Mouse (Mus musculus) layer of hippocampus, postnatal 14 days (tissue): ENCODE measurements at regions not wholly inside any gene's neighbourhood (a gene's known extent, or its start where the extent isn't known, plus 50 kb on each side); places are given as distances from the start of the nearest gene placed in this dataset.

Experiments
- DNase-seq, 2 experiments: peaks; one replicate each; pipeline ENCODE4 v3.0.0; 2021 to 2022; ENCODE audit warnings: low spot score in 2 of 2, mixed read lengths in 1 of 2

- DNase-seq = peak in 1 of 2 experiments; percentile 29
Measured at GRCm38 (mm10) chr8:76038526-76038925, 590.0 kb downstream of the Iqcm start.

GRCm38 (mm10) chr8:76052003-76052402, 603.5 kb downstream of the Iqcm start:
- DNase-seq = peak; percentile 64 to 91

- no peak for DNase-seq
Measured at GRCm38 (mm10) chr8:76067721-76068120, 619.2 kb downstream of the Iqcm start.

- DNase-seq = no peak
Measured at GRCm38 (mm10) chr8:76072671-76073351, 624.3 kb downstream of the Iqcm start.

- no peak for DNase-seq
Measured at GRCm38 (mm10) chr8:76120587-76121145, 672.2 kb downstream of the Iqcm start.

GRCm38 (mm10) chr8:76127486-76127885, 679.0 kb downstream of the Iqcm start:
- no peak for DNase-seq

- DNase-seq = peak; percentile 18 to 75
Measured at GRCm38 (mm10) chr8:76137219-76137618, 688.7 kb downstream of the Iqcm start.

- no peak for DNase-seq
Measured at GRCm38 (mm10) chr8:76148681-76149080, 700.2 kb downstream of the Iqcm start.

GRCm38 (mm10) chr8:76182520-76182919, 716.7 kb upstream of the Nr3c2 start:
- no peak for DNase-seq

- no peak for DNase-seq
Measured at GRCm38 (mm10) chr8:76183836-76184235, 715.4 kb upstream of the Nr3c2 start.

GRCm38 (mm10) chr8:76187293-76187692, 711.9 kb upstream of the Nr3c2 start:
- DNase-seq = no peak

GRCm38 (mm10) chr8:76211891-76212290, 687.4 kb upstream of the Nr3c2 start:
- no peak for DNase-seq

GRCm38 (mm10) chr8:76217819-76218580, 681.2 kb upstream of the Nr3c2 start:
- no peak for DNase-seq

- DNase-seq = no peak
Measured at GRCm38 (mm10) chr8:76230847-76231246, 668.4 kb upstream of the Nr3c2 start.

- no peak for DNase-seq
Measured at GRCm38 (mm10) chr8:76249194-76249593, 650.0 kb upstream of the Nr3c2 start.

- no peak for DNase-seq
Measured at GRCm38 (mm10) chr8:76252161-76253010, 646.9 kb upstream of the Nr3c2 start.
